Mouse (Mus musculus): ENCODE measurements around the gene Poldip3. TPM values are rescaled to one million over a fixed set of nuclear protein-coding genes. Genes with fewer than 3 reads are reported as not detected.
A peak's percentile ranks its signal among the peaks of the same experiment; 100 is the strongest.

The Poldip3 gene
- polyA plus RNA-seq (2012; fragmentation: generic; extraction: Trizol): 108 TPM
- long read RNA-seq, experiment 1, transcript Poldip3-202 (8 exons, 3,157 nt): minor isoform, 6 of 95 reads
- long read RNA-seq, experiment 1, transcript Poldip3-201 (9 exons, 3,299 nt): major isoform, 54 of 95 reads
- long read RNA-seq, experiment 1, partial matches to known transcripts: 5 of 95 reads
- long read RNA-seq, experiment 1, other reads (novel, unspliced or antisense): 30 of 95 reads
- long read RNA-seq, experiment 2, transcript Poldip3-202 (8 exons, 3,157 nt): minor isoform, 300 of 1,479 reads
- long read RNA-seq, experiment 2, transcript Poldip3-201 (9 exons, 3,299 nt): major isoform, 1,087 of 1,479 reads
- long read RNA-seq, experiment 2, partial matches to known transcripts: 21 of 1,479 reads
- long read RNA-seq, experiment 2, other reads (novel, unspliced or antisense): 71 of 1,479 reads

DNA sequence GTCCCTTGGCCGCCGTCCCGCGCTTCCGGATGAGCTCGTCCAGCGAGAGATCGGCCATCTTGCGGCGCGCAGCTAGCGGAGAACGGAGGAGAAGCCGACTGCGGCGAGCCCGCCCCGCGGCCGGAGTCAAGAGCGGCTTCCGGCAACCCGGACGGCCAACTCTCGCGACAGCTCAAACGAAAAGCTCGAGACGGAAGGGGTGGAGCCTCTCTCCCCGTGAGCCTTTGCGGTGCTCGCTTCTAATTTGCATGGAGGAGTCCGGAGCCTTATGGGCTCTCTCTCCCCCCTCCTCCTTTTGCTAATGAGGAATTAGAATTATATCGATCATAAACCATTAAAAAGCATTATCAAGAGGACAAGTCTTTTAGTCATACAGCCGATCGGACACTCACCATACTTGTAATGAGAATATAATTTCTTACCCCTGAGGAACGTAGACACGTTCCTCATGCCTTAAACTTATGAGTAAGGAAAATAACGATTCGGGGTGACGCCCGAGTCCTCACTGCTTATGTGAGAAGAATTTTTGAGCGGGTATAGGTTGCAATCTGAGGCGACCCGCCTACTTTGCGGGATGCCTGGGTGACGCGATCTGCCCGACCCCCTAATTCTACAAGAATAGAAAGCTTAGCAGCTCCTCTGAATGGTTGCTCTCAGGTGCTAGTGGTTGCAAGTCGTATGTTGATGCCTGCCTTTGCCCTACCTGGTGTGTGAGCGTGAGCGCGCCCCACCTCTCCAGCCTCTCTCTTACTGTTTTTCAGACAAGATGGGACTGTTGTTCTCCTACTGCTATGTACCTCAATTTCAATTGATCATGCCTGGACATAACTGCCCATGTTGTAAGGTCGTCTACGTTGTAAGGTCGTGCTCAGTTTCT is at the start of gene Poldip3:
Gene Poldip3 (minus strand): TSS at position 189 of the 877 bp plus-strand sequence.
- TF ChIP-seq FOSL1 (IDR thresholded peaks at IDR 0.05; ENCODE audit: insufficient read depth, low read length, poor library complexity, severe bottlenecking) (no peak), CEBPB (IDR thresholded peaks at IDR 0.05; ENCODE audit: low read depth) (peak; percentile 86), CTCF (IDR thresholded peaks at IDR 0.05; ENCODE audit: control insufficient read depth, insufficient read depth, insufficient read length) (no peak), MAX (IDR thresholded peaks at IDR 0.05) (peak; percentile 88), MYOG (IDR thresholded peaks at IDR 0.05; ENCODE audit: control insufficient read depth, extremely low read depth, insufficient read length) (no peak), MYOD1 (IDR thresholded peaks at IDR 0.05; ENCODE audit: control insufficient read depth, insufficient read length, low read depth) (peak; percentile 10), USF1 (IDR thresholded peaks at IDR 0.05; ENCODE audit: low read depth) (peak; percentile 3)
- H3ac ChIP-seq (ENCODE audit: control insufficient read depth, insufficient read length, low read depth): peak within 1 kb of the TSS; percentile 100

DNA sequence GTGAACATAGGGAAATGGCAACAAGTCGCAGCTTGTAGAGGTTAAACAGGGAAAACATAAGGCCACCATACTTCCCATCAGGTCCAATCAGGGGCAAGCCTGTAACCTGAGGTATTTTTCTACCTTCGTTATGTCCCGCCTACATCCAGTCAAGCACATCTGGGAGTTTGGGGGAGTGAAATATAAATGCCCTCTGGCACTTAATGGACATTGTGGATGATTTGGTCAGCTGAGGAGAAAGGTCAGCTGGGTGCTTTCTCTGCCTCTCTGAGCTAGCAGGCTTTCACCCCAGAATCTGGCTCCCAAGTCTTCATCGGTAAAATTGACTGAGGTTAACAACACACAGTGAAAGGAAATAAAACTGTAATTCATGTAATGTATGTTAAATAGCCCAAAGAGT is 44.2 kb upstream of the Poldip3 start:
- H3K36me3 ChIP-seq (ENCODE audit: control insufficient read depth, insufficient read depth): no peaks in the 10 kb centered on the region
- no peak overlapping the region for H3K4me3 ChIP-seq (ENCODE audit: insufficient read depth, poor library complexity, severe bottlenecking)
- no peaks in the 10 kb centered on the region for H3K79me2 ChIP-seq (ENCODE audit: control insufficient read depth, insufficient read depth)
- TF ChIP-seq MAX (IDR thresholded peaks at IDR 0.05) (no peak), CEBPB (IDR thresholded peaks at IDR 0.05; ENCODE audit: low read depth) (no peak), MYOD1 (IDR thresholded peaks at IDR 0.05; ENCODE audit: control insufficient read depth, insufficient read length, low read depth) (no peak), CTCF (IDR thresholded peaks at IDR 0.05; ENCODE audit: control insufficient read depth, insufficient read depth, insufficient read length) (no peak), USF1 (IDR thresholded peaks at IDR 0.05; ENCODE audit: low read depth) (no peak), MYOG (IDR thresholded peaks at IDR 0.05; ENCODE audit: control insufficient read depth, extremely low read depth, insufficient read length) (no peak), FOSL1 (IDR thresholded peaks at IDR 0.05; ENCODE audit: insufficient read depth, low read length, poor library complexity, severe bottlenecking) (no peak)
- no peaks in the 10 kb centered on the region for H3K79me3 ChIP-seq (ENCODE audit: low read depth)
- no peaks in the 10 kb centered on the region for H3K27me3 ChIP-seq (ENCODE audit: control insufficient read depth, insufficient read depth, insufficient read length)
- H3ac ChIP-seq (ENCODE audit: control insufficient read depth, insufficient read length, low read depth): no peak overlapping the region

More for the DNA sequence above, at the start of gene Poldip3:
- peak within 1 kb of the TSS; percentile 87 for H3K4me3 ChIP-seq (ENCODE audit: insufficient read depth, poor library complexity, severe bottlenecking)
- H3K79me2 ChIP-seq (ENCODE audit: control insufficient read depth, insufficient read depth): peaks cover 47% of the 10 kb centered on the region
- peaks cover 51% of the 10 kb centered on the region for H3K36me3 ChIP-seq (ENCODE audit: control insufficient read depth, insufficient read depth)
- no peaks in the 10 kb centered on the region for H3K27me3 ChIP-seq (ENCODE audit: control insufficient read depth, insufficient read depth, insufficient read length)
- peaks cover 43% of the 10 kb centered on the region for H3K79me3 ChIP-seq (ENCODE audit: low read depth)

DNA sequence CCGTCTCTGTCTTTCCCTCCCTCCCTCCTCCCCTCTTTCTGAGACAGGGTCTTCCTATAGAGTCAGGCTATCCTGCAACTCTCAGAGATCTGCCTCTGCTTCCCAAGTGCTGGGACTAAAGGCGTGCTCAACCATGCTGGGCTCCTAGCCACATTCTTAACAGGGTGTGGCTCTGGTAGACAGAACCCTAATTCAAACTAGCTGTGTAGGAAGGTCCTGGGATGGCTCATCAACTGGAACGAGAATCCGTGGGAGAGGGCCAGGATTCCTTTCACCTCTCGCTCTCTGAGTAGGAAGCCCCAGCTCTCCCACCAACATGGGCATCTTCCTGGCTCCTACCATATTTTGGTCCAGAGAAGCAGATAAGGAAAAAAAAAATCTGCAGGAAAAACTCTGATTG is 33.2 kb upstream of the Poldip3 start:
- H3K79me2 ChIP-seq (ENCODE audit: control insufficient read depth, insufficient read depth): no peaks in the 10 kb centered on the region
- no peaks in the 10 kb centered on the region for H3K27me3 ChIP-seq (ENCODE audit: control insufficient read depth, insufficient read depth, insufficient read length)
- H3ac ChIP-seq (ENCODE audit: control insufficient read depth, insufficient read length, low read depth): no peak overlapping the region
- no peaks in the 10 kb centered on the region for H3K36me3 ChIP-seq (ENCODE audit: control insufficient read depth, insufficient read depth)
- TF ChIP-seq CEBPB (IDR thresholded peaks at IDR 0.05; ENCODE audit: low read depth) (no peak), FOSL1 (IDR thresholded peaks at IDR 0.05; ENCODE audit: insufficient read depth, low read length, poor library complexity, severe bottlenecking) (no peak), CTCF (IDR thresholded peaks at IDR 0.05; ENCODE audit: control insufficient read depth, insufficient read depth, insufficient read length) (no peak), USF1 (IDR thresholded peaks at IDR 0.05; ENCODE audit: low read depth) (no peak), MYOD1 (IDR thresholded peaks at IDR 0.05; ENCODE audit: control insufficient read depth, insufficient read length, low read depth) (no peak), MYOG (IDR thresholded peaks at IDR 0.05; ENCODE audit: control insufficient read depth, extremely low read depth, insufficient read length) (no peak), MAX (IDR thresholded peaks at IDR 0.05) (no peak)
- H3K4me3 ChIP-seq (ENCODE audit: insufficient read depth, poor library complexity, severe bottlenecking): no peak overlapping the region
- no peaks in the 10 kb centered on the region for H3K79me3 ChIP-seq (ENCODE audit: low read depth)

DNA sequence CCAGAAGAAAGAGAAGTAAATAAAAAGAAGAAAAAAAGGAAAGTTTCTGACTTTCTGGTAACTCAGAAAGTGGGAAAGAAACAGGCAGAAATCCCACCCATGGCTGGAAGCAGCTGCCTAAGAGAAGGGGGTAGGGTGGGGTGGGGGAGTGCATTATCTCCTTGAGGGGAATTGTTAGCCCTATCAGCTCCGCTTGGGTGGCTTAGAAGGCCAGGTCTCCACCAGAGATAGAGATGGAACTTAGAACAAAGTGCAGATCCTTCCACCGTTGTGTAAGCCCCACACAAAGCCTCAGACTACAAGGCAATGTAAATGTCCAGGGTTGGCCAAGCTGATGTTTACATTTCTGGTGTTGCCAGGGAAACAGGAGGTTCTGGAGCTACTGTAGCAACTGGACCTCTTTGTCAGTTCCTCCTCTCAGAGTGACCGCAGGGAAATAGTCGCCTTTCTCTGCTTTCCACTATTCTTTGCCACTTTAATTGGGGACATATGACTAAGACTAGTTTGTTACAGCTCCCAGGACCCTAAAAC is 32.7 kb upstream of the Poldip3 start:
- H3K79me2 ChIP-seq (ENCODE audit: control insufficient read depth, insufficient read depth): no peaks in the 10 kb centered on the region
- no peaks in the 10 kb centered on the region for H3K36me3 ChIP-seq (ENCODE audit: control insufficient read depth, insufficient read depth)
- TF ChIP-seq CEBPB (IDR thresholded peaks at IDR 0.05; ENCODE audit: low read depth): peak; percentile 32
- TF ChIP-seq MYOD1 (IDR thresholded peaks at IDR 0.05; ENCODE audit: control insufficient read depth, insufficient read length, low read depth): no peak
- H3ac ChIP-seq (ENCODE audit: control insufficient read depth, insufficient read length, low read depth): no peak overlapping the region
- H3K4me3 ChIP-seq (ENCODE audit: insufficient read depth, poor library complexity, severe bottlenecking): no peak overlapping the region
- no peaks in the 10 kb centered on the region for H3K27me3 ChIP-seq (ENCODE audit: control insufficient read depth, insufficient read depth, insufficient read length)
- H3K79me3 ChIP-seq (ENCODE audit: low read depth): no peaks in the 10 kb centered on the region

DNA sequence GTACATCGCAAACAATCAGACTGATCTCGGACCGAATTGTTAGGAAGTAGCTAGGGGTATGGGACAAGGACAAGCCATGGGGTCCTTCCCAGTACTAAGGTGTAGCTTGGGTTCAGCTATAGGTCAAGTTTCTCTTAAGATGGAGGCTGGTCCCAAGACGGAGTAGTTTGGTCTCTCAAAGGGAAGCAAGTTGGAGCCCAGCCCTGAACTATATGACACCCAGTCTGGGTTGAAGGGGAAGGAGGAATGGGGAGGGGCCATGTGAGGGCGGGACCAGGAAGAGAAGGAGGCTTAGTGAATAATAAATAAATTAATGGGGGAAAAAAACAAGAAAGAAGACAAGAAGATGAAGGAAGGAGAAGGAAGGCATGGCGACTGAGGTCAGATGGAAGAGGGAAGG is 30.8 kb upstream of the Poldip3 start:
- Histone ChIP-seq H3K79me3 (ENCODE audit: low read depth) (no peaks in the 10 kb centered on the region), H3K27me3 (ENCODE audit: control insufficient read depth, insufficient read depth, insufficient read length) (no peaks in the 10 kb centered on the region), H3K79me2 (ENCODE audit: control insufficient read depth, insufficient read depth) (no peaks in the 10 kb centered on the region), H3K36me3 (ENCODE audit: control insufficient read depth, insufficient read depth) (no peaks in the 10 kb centered on the region), H3ac (ENCODE audit: control insufficient read depth, insufficient read length, low read depth) (no peak overlapping the region), H3K4me3 (ENCODE audit: insufficient read depth, poor library complexity, severe bottlenecking) (no peak overlapping the region)
- TF ChIP-seq MYOG (IDR thresholded peaks at IDR 0.05; ENCODE audit: control insufficient read depth, extremely low read depth, insufficient read length) (no peak), USF1 (IDR thresholded peaks at IDR 0.05; ENCODE audit: low read depth) (no peak), MYOD1 (IDR thresholded peaks at IDR 0.05; ENCODE audit: control insufficient read depth, insufficient read length, low read depth) (no peak), FOSL1 (IDR thresholded peaks at IDR 0.05; ENCODE audit: insufficient read depth, low read length, poor library complexity, severe bottlenecking) (no peak), CTCF (IDR thresholded peaks at IDR 0.05; ENCODE audit: control insufficient read depth, insufficient read depth, insufficient read length) (no peak), MAX (IDR thresholded peaks at IDR 0.05) (no peak), CEBPB (IDR thresholded peaks at IDR 0.05; ENCODE audit: low read depth) (no peak)
